Mouse (Mus musculus) ovary, postnatal 36 days (tissue): ENCODE measurements around the gene Vmn2r116.
"Not testable (repeated sequence)": the region's sequence is repeated elsewhere in the genome, so short reads cannot be mapped to it uniquely, and the experiment has no call there.

Experiments
- DNase-seq: peaks from one replicate; pipeline ENCODE4 v3.0.0; 2022; ENCODE audit warnings: low spot score, mixed read lengths

Gene Vmn2r116

DNA sequence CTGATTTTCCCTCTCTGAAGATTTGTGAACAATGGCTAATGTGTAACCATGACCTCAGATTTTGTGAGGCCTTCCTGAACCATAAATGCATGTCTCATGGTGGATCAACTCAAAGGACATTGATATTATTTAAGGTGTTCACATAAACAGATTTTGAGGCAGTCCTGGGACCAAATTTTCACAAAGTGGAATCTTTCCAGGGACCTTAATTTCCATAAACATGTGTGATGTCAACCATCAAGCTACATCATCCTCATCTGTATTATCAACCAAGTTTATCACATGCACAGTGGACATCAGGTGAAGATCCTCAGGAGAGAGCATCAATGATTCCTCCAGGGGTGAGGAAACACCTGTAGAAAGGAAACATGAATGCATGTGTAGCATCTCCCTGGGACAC is at the start of gene Vmn2r116:
Vmn2r116 (plus strand) TSS at position 301 of the 400 bp plus-strand sequence.
- DNase-seq: not testable (repeated sequence)

DNA sequence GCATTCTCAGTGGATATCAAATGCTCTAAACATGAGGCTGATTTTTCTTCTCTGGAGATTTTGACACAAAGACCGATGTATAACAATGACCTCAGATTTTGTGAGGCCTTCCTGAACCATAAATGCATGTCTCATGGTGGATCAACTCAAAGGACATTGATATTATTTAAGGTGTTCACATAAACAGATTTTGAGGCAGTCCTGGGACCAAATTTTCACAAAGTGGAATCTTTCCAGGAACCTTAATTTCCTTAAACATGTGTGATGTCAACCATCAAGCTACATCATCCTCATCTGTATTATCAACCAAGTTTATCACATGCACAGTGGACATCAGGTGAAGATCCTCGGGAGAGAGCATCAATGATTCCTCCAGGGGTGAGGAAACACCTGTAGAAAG is 41.0 kb upstream of the Vmn2r116 start, which contains the start of gene Vmn2r115:
Vmn2r115 (plus strand) TSS at position 301 of the 400 bp plus-strand sequence.
- not testable (repeated sequence) for DNase-seq

DNA sequence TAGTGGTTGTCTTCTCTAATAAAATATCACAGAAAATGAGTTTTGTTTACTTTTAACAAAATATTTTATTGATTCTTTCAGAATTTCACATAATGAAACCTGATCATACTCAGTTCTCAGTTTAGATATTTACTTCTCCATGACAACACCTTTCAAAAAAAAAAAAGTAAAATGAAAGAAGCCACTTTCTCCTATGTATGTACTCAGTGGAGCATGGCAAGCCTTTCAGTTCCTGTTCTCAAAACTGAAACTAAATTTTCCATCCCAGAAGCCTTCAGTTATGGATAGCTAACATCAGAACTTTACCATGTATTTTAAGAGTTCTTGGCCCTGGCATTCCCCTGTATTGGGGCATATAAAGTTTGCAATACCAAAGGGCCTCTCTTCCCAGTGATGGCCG is 32.8 kb upstream of the Vmn2r116 start:
- DNase-seq: no peak

DNA sequence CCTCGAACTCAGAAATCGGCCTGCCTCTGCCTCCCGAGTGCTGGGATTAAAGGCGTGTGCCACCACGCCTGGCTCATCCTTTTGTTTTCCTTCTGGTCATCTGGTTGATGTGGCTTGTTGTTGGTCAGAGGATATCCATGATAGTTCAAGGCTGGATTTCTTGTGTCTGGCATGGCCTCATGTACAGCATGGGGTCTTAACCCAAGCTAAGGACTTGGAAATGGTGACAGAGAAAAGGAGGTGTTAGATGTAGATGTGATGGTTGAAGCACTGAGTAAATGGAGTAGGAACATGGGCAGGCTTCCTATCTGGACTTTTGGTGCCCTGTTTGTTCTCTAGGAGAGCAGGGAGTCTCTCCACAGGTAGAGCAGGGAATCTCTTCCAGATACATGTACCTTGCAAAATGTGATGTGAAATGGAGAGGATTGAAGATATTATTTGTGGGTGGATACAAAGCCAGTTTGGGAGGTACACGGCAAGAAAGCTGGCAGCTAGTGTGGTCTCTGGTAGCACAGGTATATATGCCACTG is 48.8 kb downstream of the Vmn2r116 start:
- DNase-seq: no peak
